Mouse (Mus musculus): ENCODE measurements around the gene Map4k2. TPM values are rescaled to one million over a fixed set of nuclear protein-coding genes. Genes with fewer than 3 reads are reported as not detected.

Gene Map4k2
- polyA plus RNA-seq, 1 experiment, result 10.2 TPM

GRCm38 (mm10) chr19:6339890-6340504 lies 938 bp upstream of the Map4k2 start:
- peaks cover 36% of the 10 kb centered on the region for H3K36me3 ChIP-seq (ENCODE audit: control insufficient read depth, insufficient read depth)
- H3K4me3 ChIP-seq (ENCODE audit: insufficient read depth, poor library complexity, severe bottlenecking), result no peak overlapping the region

GRCm38 (mm10) chr19:6341453-6342077 lies 630 bp downstream of the Map4k2 start:
- Histone ChIP-seq H3K36me3 (ENCODE audit: control insufficient read depth, insufficient read depth) (peaks cover 36% of the 10 kb centered on the region), H3K27me3 (ENCODE audit: control insufficient read depth, insufficient read depth, insufficient read length) (no peaks in the 10 kb centered on the region), H3K79me3 (ENCODE audit: low read depth) (peaks cover under 1% of the 10 kb centered on the region), H3K4me3 (ENCODE audit: insufficient read depth, poor library complexity, severe bottlenecking) (peak overlapping the region; percentile 34), H3ac (ENCODE audit: control insufficient read depth, insufficient read length, low read depth) (peak overlapping the region; percentile 75), H3K79me2 (ENCODE audit: control insufficient read depth, insufficient read depth) (peaks cover 10% of the 10 kb centered on the region)
- TF ChIP-seq MAX (IDR thresholded peaks at IDR 0.05), result no peak
- TF ChIP-seq USF1 (IDR thresholded peaks at IDR 0.05; ENCODE audit: low read depth), result no peak
- TF ChIP-seq MYOD1 (IDR thresholded peaks at IDR 0.05; ENCODE audit: control insufficient read depth, insufficient read length, low read depth), result no peak

More at GRCm38 (mm10) chr19:6339890-6340504, 938 bp upstream of the Map4k2 start:
- no peak overlapping the region for H3ac ChIP-seq (ENCODE audit: control insufficient read depth, insufficient read length, low read depth)
- peaks cover 13% of the 10 kb centered on the region for H3K79me3 ChIP-seq (ENCODE audit: low read depth)
- no peak for TF ChIP-seq CTCF (IDR thresholded peaks at IDR 0.05; ENCODE audit: control insufficient read depth, insufficient read depth, insufficient read length)
- TF ChIP-seq MAX (IDR thresholded peaks at IDR 0.05), result no peak
- TF ChIP-seq USF1 (IDR thresholded peaks at IDR 0.05; ENCODE audit: low read depth), result no peak
- TF ChIP-seq CEBPB (IDR thresholded peaks at IDR 0.05; ENCODE audit: low read depth), result no peak
- TF ChIP-seq FOSL1 (IDR thresholded peaks at IDR 0.05; ENCODE audit: insufficient read depth, low read length, poor library complexity, severe bottlenecking), result no peak
- TF ChIP-seq MYOG (IDR thresholded peaks at IDR 0.05; ENCODE audit: control insufficient read depth, extremely low read depth, insufficient read length), result no peak
- no peak for TF ChIP-seq MYOD1 (IDR thresholded peaks at IDR 0.05; ENCODE audit: control insufficient read depth, insufficient read length, low read depth)
- H3K79me2 ChIP-seq (ENCODE audit: control insufficient read depth, insufficient read depth), result peaks cover 26% of the 10 kb centered on the region
- H3K27me3 ChIP-seq (ENCODE audit: control insufficient read depth, insufficient read depth, insufficient read length), result no peaks in the 10 kb centered on the region

- H3K79me3 ChIP-seq (ENCODE audit: low read depth), result no peaks in the 10 kb centered on the region
These were observed 1.5 kb downstream of the Map4k2 start for GRCm38 (mm10) chr19:6342276-6342933.

GRCm38 (mm10) chr19:6343066-6343925 lies 2.4 kb downstream of the Map4k2 start:
- H3K4me3 ChIP-seq (ENCODE audit: insufficient read depth, poor library complexity, severe bottlenecking), result no peak overlapping the region
- H3K36me3 ChIP-seq (ENCODE audit: control insufficient read depth, insufficient read depth), result peaks cover 20% of the 10 kb centered on the region
- H3K79me3 ChIP-seq (ENCODE audit: low read depth), result no peaks in the 10 kb centered on the region
- H3K27me3 ChIP-seq (ENCODE audit: control insufficient read depth, insufficient read depth, insufficient read length), result no peaks in the 10 kb centered on the region
- TF ChIP-seq CEBPB (IDR thresholded peaks at IDR 0.05; ENCODE audit: low read depth) (no peak), USF1 (IDR thresholded peaks at IDR 0.05; ENCODE audit: low read depth) (no peak), MYOG (IDR thresholded peaks at IDR 0.05; ENCODE audit: control insufficient read depth, extremely low read depth, insufficient read length) (no peak), FOSL1 (IDR thresholded peaks at IDR 0.05; ENCODE audit: insufficient read depth, low read length, poor library complexity, severe bottlenecking) (no peak), MYOD1 (IDR thresholded peaks at IDR 0.05; ENCODE audit: control insufficient read depth, insufficient read length, low read depth) (no peak), CTCF (IDR thresholded peaks at IDR 0.05; ENCODE audit: control insufficient read depth, insufficient read depth, insufficient read length) (no peak)
- H3ac ChIP-seq (ENCODE audit: control insufficient read depth, insufficient read length, low read depth), result no peak overlapping the region
- no peaks in the 10 kb centered on the region for H3K79me2 ChIP-seq (ENCODE audit: control insufficient read depth, insufficient read depth)

More at GRCm38 (mm10) chr19:6342276-6342933, 1.5 kb downstream of the Map4k2 start:
- Histone ChIP-seq H3K79me2 (ENCODE audit: control insufficient read depth, insufficient read depth) (peaks cover 2% of the 10 kb centered on the region), H3ac (ENCODE audit: control insufficient read depth, insufficient read length, low read depth) (no peak overlapping the region), H3K4me3 (ENCODE audit: insufficient read depth, poor library complexity, severe bottlenecking) (no peak overlapping the region), H3K36me3 (ENCODE audit: control insufficient read depth, insufficient read depth) (peaks cover 29% of the 10 kb centered on the region), H3K27me3 (ENCODE audit: control insufficient read depth, insufficient read depth, insufficient read length) (no peaks in the 10 kb centered on the region)
- TF ChIP-seq USF1 (IDR thresholded peaks at IDR 0.05; ENCODE audit: low read depth) (no peak), MAX (IDR thresholded peaks at IDR 0.05) (no peak), CEBPB (IDR thresholded peaks at IDR 0.05; ENCODE audit: low read depth) (no peak), MYOD1 (IDR thresholded peaks at IDR 0.05; ENCODE audit: control insufficient read depth, insufficient read length, low read depth) (no peak), MYOG (IDR thresholded peaks at IDR 0.05; ENCODE audit: control insufficient read depth, extremely low read depth, insufficient read length) (no peak), FOSL1 (IDR thresholded peaks at IDR 0.05; ENCODE audit: insufficient read depth, low read length, poor library complexity, severe bottlenecking) (no peak), CTCF (IDR thresholded peaks at IDR 0.05; ENCODE audit: control insufficient read depth, insufficient read depth, insufficient read length) (no peak)

GRCm38 (mm10) chr19:6343996-6344395 lies 3.1 kb downstream of the Map4k2 start:
- H3ac ChIP-seq (ENCODE audit: control insufficient read depth, insufficient read length, low read depth), result no peak overlapping the region
- no peaks in the 10 kb centered on the region for H3K27me3 ChIP-seq (ENCODE audit: control insufficient read depth, insufficient read depth, insufficient read length)
- H3K79me2 ChIP-seq (ENCODE audit: control insufficient read depth, insufficient read depth), result no peaks in the 10 kb centered on the region
- peaks cover 13% of the 10 kb centered on the region for H3K36me3 ChIP-seq (ENCODE audit: control insufficient read depth, insufficient read depth)
- no peak for TF ChIP-seq MYOD1 (IDR thresholded peaks at IDR 0.05; ENCODE audit: control insufficient read depth, insufficient read length, low read depth)
- TF ChIP-seq CTCF (IDR thresholded peaks at IDR 0.05; ENCODE audit: control insufficient read depth, insufficient read depth, insufficient read length), result no peak
- TF ChIP-seq USF1 (IDR thresholded peaks at IDR 0.05; ENCODE audit: low read depth), result no peak
- TF ChIP-seq CEBPB (IDR thresholded peaks at IDR 0.05; ENCODE audit: low read depth), result no peak
- no peak for TF ChIP-seq MAX (IDR thresholded peaks at IDR 0.05)
- TF ChIP-seq MYOG (IDR thresholded peaks at IDR 0.05; ENCODE audit: control insufficient read depth, extremely low read depth, insufficient read length), result no peak
- no peak overlapping the region for H3K4me3 ChIP-seq (ENCODE audit: insufficient read depth, poor library complexity, severe bottlenecking)
- H3K79me3 ChIP-seq (ENCODE audit: low read depth), result no peaks in the 10 kb centered on the region

Data from C2C12 (cell line).